Mouse (Mus musculus) neural tube, embryonic 13.5 days (tissue): ENCODE results near the gene 5330417C22Rik. TPM values are rescaled to one million over a fixed set of nuclear protein-coding genes. Genes with fewer than 3 reads are reported as not detected.
"Not testable (repeated sequence)": the region's sequence is repeated elsewhere in the genome, so short reads cannot be mapped to it uniquely, and the experiment has no call there.

ENCODE experiments used
- ATAC-seq: fragments of 200-750 bp; cut with Nextera tagmentation; 2 replicates; pipeline ENCODE4 v1.8.0; 2017; ENCODE audit warnings: low read depth, mild to moderate bottlenecking, moderate TSS enrichment, moderate library complexity
- H3K27ac ChIP-seq: fragments of 300-500 bp; sonication (generic); replicated peaks from 2 replicates; pipeline ENCODE4 v1.5.1; 2015; ENCODE audit warnings: moderate library complexity, mild to moderate bottlenecking, inconsistent platforms
- H3K27me3 ChIP-seq: fragments of 300-500 bp; sonication (generic); 2 replicates; pipeline ENCODE4 v1.6.1; 2015; ENCODE audit warnings: mild to moderate bottlenecking, inconsistent platforms
- H3K36me3 ChIP-seq: fragments of 300-500 bp; sonication (generic); 2 replicates; pipeline ENCODE4 v1.6.1; 2015; ENCODE audit warnings: mild to moderate bottlenecking, inconsistent platforms
- H3K4me1 ChIP-seq: fragments of 300-500 bp; sonication (generic); replicated peaks from 2 replicates; pipeline ENCODE4 v1.6.1; 2015; ENCODE audit warnings: inconsistent platforms
- H3K4me2 ChIP-seq: fragments of 300-500 bp; sonication (generic); 2 replicates; pipeline ENCODE4 v1.6.1; 2015; ENCODE audit warnings: inconsistent platforms, mild to moderate bottlenecking, moderate library complexity
- H3K4me3 ChIP-seq: fragments of 300-500 bp; sonication (generic); 2 replicates; pipeline ENCODE4 v1.5.1; 2015; ENCODE audit warnings: mild to moderate bottlenecking, inconsistent platforms
- H3K9ac ChIP-seq: fragments of 300-500 bp; sonication (generic); 2 replicates; pipeline ENCODE4 v1.6.1; 2015; ENCODE audit warnings: moderate library complexity, mild to moderate bottlenecking, inconsistent platforms
- H3K9me3 ChIP-seq: fragments of 300-500 bp; sonication (generic); 2 replicates; pipeline ENCODE4 v1.6.1; 2016; ENCODE audit warnings: inconsistent platforms
- WGBS: fragments of 180-500 bp; shearing (Covaris S2); methylation state at CpG from one replicate; pipeline ENCODE4 v1.1.7; 2015; 5-methylcytosine and 5-hydroxymethylcytosine counted together
- polyA plus RNA-seq: library from polyadenylated mRNA; unstranded; fragments of >200 nt; fragmentation: Nextera tagmentation; extraction: Ambion mirVana; gene quantifications from 2 replicates; pipeline ENCODE4 v1.2.1, GENCODE M21; 2015

5330417C22Rik gene
- polyA plus RNA-seq: 6.9 and 10.6 TPM in 2 replicates

- peaks cover 10% of the 10 kb centered on the region for H3K27me3 ChIP-seq
- ATAC-seq: peak; percentile 96
- H3K4me2 ChIP-seq: peak within 1 kb of the TSS; percentile 67
- 2% methylated on average over 35 of the region's 35 CpGs for WGBS
- H3K9ac ChIP-seq: peak within 1 kb of the TSS; percentile 70
- H3K9me3 ChIP-seq: no peaks in the 10 kb centered on the region
- H3K36me3 ChIP-seq: no peaks in the 10 kb centered on the region
- peaks cover 28% of the 10 kb centered on the region for H3K4me1 ChIP-seq
- peak within 1 kb of the TSS; percentile 44 for H3K4me3 ChIP-seq
- H3K27ac ChIP-seq: peak within 1 kb of the TSS; percentile 67
Observed at GRCm38 (mm10) chr3:108536517-108537260, at the start of gene 5330417C22Rik. 5330417C22Rik (minus strand) TSS chr3:108536536.

GRCm38 (mm10) chr3:108584580-108584979 lies 48.2 kb upstream of the 5330417C22Rik start:
- WGBS: 74% methylated on average over 4 of the region's 4 CpGs
- no peaks in the 10 kb centered on the region for H3K9me3 ChIP-seq
- H3K27ac ChIP-seq: no peak overlapping the region
- ATAC-seq: no peak
- H3K9ac ChIP-seq: no peak overlapping the region
- peaks cover 3% of the 10 kb centered on the region for H3K36me3 ChIP-seq
- H3K27me3 ChIP-seq: no peaks in the 10 kb centered on the region
- H3K4me3 ChIP-seq: no peak overlapping the region
- no peaks in the 10 kb centered on the region for H3K4me1 ChIP-seq
- no peak overlapping the region for H3K4me2 ChIP-seq

GRCm38 (mm10) chr3:108574018-108574417 lies 37.7 kb upstream of the 5330417C22Rik start:
- Histone ChIP-seq H3K9me3 (no peaks in the 10 kb centered on the region), H3K36me3 (peaks cover 10% of the 10 kb centered on the region), H3K4me3 (no peak overlapping the region), H3K27me3 (no peaks in the 10 kb centered on the region), H3K4me2 (peak overlapping the region; percentile 81; the same call in 1 of the 2 replicates), H3K27ac (no peak overlapping the region), H3K4me1 (peaks cover 28% of the 10 kb centered on the region), H3K9ac (no peak overlapping the region)
- no peak for ATAC-seq
- WGBS: 91% methylated on average over 5 of the region's 5 CpGs

GRCm38 (mm10) chr3:108572309-108573010 lies 36.1 kb upstream of the 5330417C22Rik start:
- peak overlapping the region; percentile 88; the same call in 1 of the 2 replicates for H3K27ac ChIP-seq
- WGBS: 36% methylated on average over 18 of the region's 18 CpGs
- peaks cover 31% of the 10 kb centered on the region for H3K4me1 ChIP-seq
- ATAC-seq: no peak
- H3K9ac ChIP-seq: peak overlapping the region; percentile 87
- no peaks in the 10 kb centered on the region for H3K36me3 ChIP-seq
- H3K9me3 ChIP-seq: no peaks in the 10 kb centered on the region
- H3K4me3 ChIP-seq: peak overlapping the region; percentile 68
- H3K4me2 ChIP-seq: peak overlapping the region; percentile 81
- H3K27me3 ChIP-seq: no peaks in the 10 kb centered on the region

GRCm38 (mm10) chr3:108571443-108572294 lies 35.3 kb upstream of the 5330417C22Rik start, which contains the start of gene Taf13:
Taf13 (plus strand) TSS chr3:108571698.
- Histone ChIP-seq H3K27ac (peak within 1 kb of the TSS; percentile 88), H3K4me1 (peaks cover 31% of the 10 kb centered on the region), H3K36me3 (no peaks in the 10 kb centered on the region), H3K9me3 (no peaks in the 10 kb centered on the region), H3K27me3 (no peaks in the 10 kb centered on the region), H3K4me2 (peak within 1 kb of the TSS; percentile 81), H3K4me3 (peak within 1 kb of the TSS; percentile 68), H3K9ac (peak within 1 kb of the TSS; percentile 87)
- peak; percentile 97 for ATAC-seq
- under 1% methylated on average over 42 of the region's 42 CpGs for WGBS

- peak overlapping the region; percentile 48 for H3K4me2 ChIP-seq
- no peaks in the 10 kb centered on the region for H3K36me3 ChIP-seq
- no peaks in the 10 kb centered on the region for H3K9me3 ChIP-seq
- 0 out of 2 replicates have a peak overlapping the region, but pooled peaks have one; percentile 49 for H3K27ac ChIP-seq
- no peak for ATAC-seq
- 90% methylated on average over 14 of the region's 14 CpGs for WGBS
- H3K4me3 ChIP-seq: peak overlapping the region; percentile 68
- H3K27me3 ChIP-seq: no peaks in the 10 kb centered on the region
- no peak overlapping the region for H3K9ac ChIP-seq
- H3K4me1 ChIP-seq: peaks cover 31% of the 10 kb centered on the region
Observed at GRCm38 (mm10) chr3:108570813-108571212, 34.5 kb upstream of the 5330417C22Rik start.

GRCm38 (mm10) chr3:108569636-108570035 lies 33.3 kb upstream of the 5330417C22Rik start:
- not testable (repeated sequence) for H3K4me2 ChIP-seq
- 53% methylated on average over 3 of the region's 3 CpGs for WGBS

GRCm38 (mm10) chr3:108567990-108568877 lies 31.9 kb upstream of the 5330417C22Rik start:
- Histone ChIP-seq H3K36me3 (no peaks in the 10 kb centered on the region), H3K4me2 (peak overlapping the region; percentile 16; the same call in 1 of the 2 replicates)
- no peak for ATAC-seq

More at GRCm38 (mm10) chr3:108569636-108570035, 33.3 kb upstream of the 5330417C22Rik start:
- H3K4me1 ChIP-seq: peaks cover 31% of the 10 kb centered on the region
- H3K9me3 ChIP-seq, H3K9ac ChIP-seq, H3K36me3 ChIP-seq, H3K27me3 ChIP-seq, H3K4me3 ChIP-seq, H3K27ac ChIP-seq, ATAC-seq: not testable (repeated sequence)

GRCm38 (mm10) chr3:108563309-108563708 lies 27.0 kb upstream of the 5330417C22Rik start:
- no peaks in the 10 kb centered on the region for H3K27me3 ChIP-seq
- H3K9ac ChIP-seq: peak overlapping the region; percentile 87
- peaks cover 20% of the 10 kb centered on the region for H3K4me1 ChIP-seq
- WGBS: 14% methylated on average over 4 of the region's 4 CpGs
- peak overlapping the region; percentile 80 for H3K4me2 ChIP-seq
- no peaks in the 10 kb centered on the region for H3K9me3 ChIP-seq
- ATAC-seq: peak; percentile 1; the same call in 1 of the 2 replicates
- peak overlapping the region; percentile 96 for H3K27ac ChIP-seq
- peak overlapping the region; percentile 86 for H3K4me3 ChIP-seq
- peaks cover 21% of the 10 kb centered on the region for H3K36me3 ChIP-seq

More at GRCm38 (mm10) chr3:108567990-108568877, 31.9 kb upstream of the 5330417C22Rik start:
- Histone ChIP-seq H3K4me3 (no peak overlapping the region), H3K27me3 (no peaks in the 10 kb centered on the region), H3K4me1 (peaks cover 20% of the 10 kb centered on the region), H3K27ac (peak overlapping the region; percentile 74), H3K9ac (no peak overlapping the region), H3K9me3 (no peaks in the 10 kb centered on the region)
- WGBS: 13% methylated on average over 15 of the region's 15 CpGs

- Histone ChIP-seq H3K4me3 (peak overlapping the region; percentile 86), H3K4me1 (peaks cover 20% of the 10 kb centered on the region), H3K27me3 (no peaks in the 10 kb centered on the region), H3K36me3 (peaks cover 25% of the 10 kb centered on the region), H3K27ac (peak overlapping the region; percentile 96), H3K4me2 (peak overlapping the region; percentile 80), H3K9me3 (no peaks in the 10 kb centered on the region), H3K9ac (peak overlapping the region; percentile 87)
- 13% methylated on average over 15 of the region's 15 CpGs for WGBS
- peak; percentile 76 for ATAC-seq
Observed at GRCm38 (mm10) chr3:108562777-108563271, 26.5 kb upstream of the 5330417C22Rik start.
